ENCODE assay signal across 9 mouse cellular contexts in the genomic region with DNA sequence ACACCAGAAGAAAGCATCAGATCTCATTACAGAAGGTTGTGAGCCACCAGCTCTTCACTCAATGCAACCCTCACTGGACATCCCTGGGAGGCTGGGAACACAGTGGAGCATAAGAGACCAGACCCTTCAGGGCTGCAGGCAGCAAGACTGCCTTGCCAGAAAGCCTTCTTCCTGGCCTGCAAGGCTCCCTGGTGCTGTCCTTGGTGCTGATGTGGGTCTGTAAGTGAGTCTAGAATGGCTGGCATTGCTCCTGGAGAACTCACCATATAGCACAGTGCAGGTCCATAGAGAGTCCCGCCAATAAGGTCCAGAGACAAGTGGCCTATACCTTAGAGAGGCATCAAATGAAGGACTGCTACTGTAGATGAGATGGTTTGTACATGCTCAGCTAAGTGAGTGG. TPM values are rescaled to one million over a fixed set of nuclear protein-coding genes. Genes with fewer than 3 reads are reported as not detected.
A peak's percentile ranks its signal among the peaks of the same experiment; 100 is the strongest.
DNase-seq lines count a peak whose midpoint lies in the region; ATAC-seq and TF ChIP-seq lines count a peak whose summit lies in the region.
"Had no signal": no experiment of that assay in that cellular context is flagged by ENCODE, and none has a peak within 500 bp of the region (broad histone marks: within the 10 kb centered on the region; RNA-seq: fewer than 3 reads in every experiment).

No protein-coding gene starts in this region.

- no peak overlapping the region for H3K4me3 ChIP-seq in myocyte
- H3K4me3 ChIP-seq: embryonic facial prominence, embryonic 15.5 days; midbrain, embryonic 12.5 days had no signal

- no peak overlapping the region for H3K4me2 ChIP-seq in myocyte (ENCODE audit: low read depth)
- H3K4me2 ChIP-seq: embryonic facial prominence, embryonic 15.5 days; midbrain, embryonic 12.5 days had no signal

- H3ac ChIP-seq in myocyte (ENCODE audit: control insufficient read depth, insufficient read length): no peak overlapping the region

- H3K36me3 ChIP-seq in myocyte (ENCODE audit: control insufficient read depth, insufficient read depth): no peaks in the 10 kb centered on the region
- H3K36me3 ChIP-seq: embryonic facial prominence, embryonic 15.5 days; midbrain, embryonic 12.5 days had no signal

- DNase-seq in lung, postnatal 10 days: peak; percentile 59
- DNase-seq in lung, adult 18-20 months: no peak
- peak; percentile 47 for DNase-seq in WW6 (ENCODE audit: low read depth, low spot score)
- DNase-seq in left cerebral cortex, postnatal 14 days (ENCODE audit: low spot score in 2 of 2): no peak

- intact Hi-C loops in left cerebral cortex, postnatal 14 days (cut with DNase I): loop anchor here (5.0 kb wide), 1 partner anchor 58 kb away; no protein-coding TSS in a partner anchor

- ATAC-seq in granulocyte monocyte progenitor cell, adult 5-6 weeks (replicated peaks; ENCODE audit: poor library complexity, severe bottlenecking): peak; percentile 81
- no peak for ATAC-seq in activated CD4-positive, CD25-positive, alpha-beta regulatory T cell, adult 4 months

- H3K27me3 ChIP-seq in myocyte (ENCODE audit: control insufficient read depth, insufficient read depth, insufficient read length): no peaks in the 10 kb centered on the region
- H3K27me3 ChIP-seq: embryonic facial prominence, embryonic 15.5 days; midbrain, embryonic 12.5 days had no signal

- no peaks in the 10 kb centered on the region for H3K79me2 ChIP-seq in myocyte (ENCODE audit: control insufficient read depth, insufficient read depth)

- TF ChIP-seq POLR2A in myocyte (IDR thresholded peaks at IDR 0.05; ENCODE audit: insufficient read length, low read depth): no peak

TF ChIP-seq in myocyte, 11 proteins besides CTCF, POLR2A, EP300 and RAD21:
- TF ChIP-seq MYOD1 (IDR thresholded peaks at IDR 0.05; ENCODE audit: control insufficient read depth in 1 of 3, insufficient read length in 2 of 3, low read depth in 2 of 3): no peak
- TF ChIP-seq CEBPB (IDR thresholded peaks at IDR 0.05; ENCODE audit: insufficient read depth, poor library complexity, severe bottlenecking): no peak
- TF ChIP-seq REST (IDR thresholded peaks at IDR 0.05; ENCODE audit: insufficient read depth, insufficient read length): peak; percentile 96

RNA-seq across cellular contexts. Expression of gene Tmem86b, which starts 11.2 kb away (rescaled TPM):
- 24.5 and 28.0 TPM in 2 replicates for total RNA-seq in granulocyte monocyte progenitor cell, adult 5-6 weeks (2014; fragmentation: Nextera tagmentation)
- total RNA-seq in granulocyte monocyte progenitor cell, adult 5-6 weeks (2017): 17.5 and 26.2 TPM in 2 replicates
- polyA plus RNA-seq in myocyte (2012; fragmentation: generic; extraction: Trizol): 2.2 TPM
- polyA plus RNA-seq in activated CD4-positive, CD25-positive, alpha-beta regulatory T cell, adult 4 months (2017; shearing (Covaris generic)): 1 to 10 TPM; 3.0 to 4.1 TPM
- total RNA-seq in left cerebral cortex, postnatal 14 days (2021): 10 to 100 TPM; 10.8 to 10.9 TPM

RNA-seq across cellular contexts. Expression of gene Ptprh, which starts 16.1 kb away (rescaled TPM):
- total RNA-seq in granulocyte monocyte progenitor cell, adult 5-6 weeks (2014; fragmentation: Nextera tagmentation): not detected in 2 replicates
- not detected in 2 replicates for total RNA-seq in granulocyte monocyte progenitor cell, adult 5-6 weeks (2017)
- not detected for polyA plus RNA-seq in myocyte (2012; fragmentation: generic; extraction: Trizol)
- not detected for polyA plus RNA-seq in activated CD4-positive, CD25-positive, alpha-beta regulatory T cell, adult 4 months (2017; shearing (Covaris generic))
- under 1 TPM; 0.57 to 0.93 TPM for total RNA-seq in left cerebral cortex, postnatal 14 days (2021)
- polyA plus RNA-seq: embryonic facial prominence, embryonic 15.5 days had no signal

RNA-seq across cellular contexts. Expression of gene Ppp6r1, which starts 38.8 kb away (rescaled TPM):
- 134 and 148 TPM in 2 replicates for total RNA-seq in granulocyte monocyte progenitor cell, adult 5-6 weeks (2014; fragmentation: Nextera tagmentation)
- total RNA-seq in granulocyte monocyte progenitor cell, adult 5-6 weeks (2017): 142 and 146 TPM in 2 replicates
- polyA plus RNA-seq in myocyte (2012; fragmentation: generic; extraction: Trizol): 46.1 TPM
- polyA plus RNA-seq in activated CD4-positive, CD25-positive, alpha-beta regulatory T cell, adult 4 months (2017; shearing (Covaris generic)): 10 to 100 TPM; 10.6 to 11.1 TPM
- 100 to 1,000 TPM; 132 to 135 TPM for total RNA-seq in left cerebral cortex, postnatal 14 days (2021)

Comparison
In these comparisons a context has a peak if more than half of its experiments do, and no peak if none do; other contexts are left out.
1. DNase-seq: peak in lung, postnatal 10 days (single experiment) and WW6 (single experiment); none in lung, adult 18-20 months (0 of 2) and left cerebral cortex, postnatal 14 days (0 of 2).